Mouse (Mus musculus): ENCODE data around the gene Mecom. TPM values are rescaled to one million over a fixed set of nuclear protein-coding genes. Genes with fewer than 3 reads are reported as not detected.

Gene Mecom
- polyA plus RNA-seq, 1 experiment: 1.8 TPM

DNA sequence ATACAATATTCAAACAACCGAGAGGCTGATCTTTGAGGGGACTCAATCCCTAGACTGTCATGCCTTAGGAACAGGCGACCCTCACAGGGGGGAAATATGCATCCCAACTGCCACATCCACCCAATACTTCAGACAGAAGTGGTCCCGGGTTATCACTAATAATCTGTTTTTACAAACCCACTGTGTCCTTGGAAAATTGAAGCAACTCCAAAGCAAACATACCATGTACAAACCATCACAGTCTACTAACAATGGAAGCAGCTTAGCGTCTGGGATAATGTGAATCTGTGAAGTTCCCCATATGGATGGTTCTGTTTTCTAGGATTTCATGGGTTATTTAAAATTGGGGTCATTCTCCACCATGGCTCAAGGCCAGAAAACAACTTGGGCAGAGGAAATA is 155.1 kb downstream of the Mecom start:
- TF ChIP-seq MYOD1 (IDR thresholded peaks at IDR 0.05; ENCODE audit: control insufficient read depth in 1 of 3, insufficient read length in 2 of 3, low read depth in 2 of 3) (no peak), MYOG (IDR thresholded peaks at IDR 0.05; ENCODE audit: control insufficient read depth in 1 of 3, insufficient read depth in 1 of 3, insufficient read length in 2 of 3, low read depth in 2 of 3) (no peak), USF1 (IDR thresholded peaks at IDR 0.05; ENCODE audit: low read depth) (no peak), REST (IDR thresholded peaks at IDR 0.05; ENCODE audit: insufficient read depth, insufficient read length) (no peak), POLR2A (IDR thresholded peaks at IDR 0.05; ENCODE audit: insufficient read length, low read depth) (no peak), E2F4 (IDR thresholded peaks at IDR 0.05; ENCODE audit: insufficient read depth) (no peak), TCF3 (IDR thresholded peaks at IDR 0.05; ENCODE audit: insufficient read length, low read depth) (no peak), CEBPB (IDR thresholded peaks at IDR 0.05; ENCODE audit: insufficient read depth, poor library complexity, severe bottlenecking) (no peak), SRF (IDR thresholded peaks at IDR 0.05; ENCODE audit: control insufficient read depth, insufficient read length, low read depth) (no peak), MAX (IDR thresholded peaks at IDR 0.05; ENCODE audit: low read depth) (no peak), TCF12 (IDR thresholded peaks at IDR 0.05; ENCODE audit: insufficient read depth, poor library complexity, severe bottlenecking) (no peak)

GRCm38 (mm10) chr3:30392218-30392617 is 155.6 kb downstream of the Mecom start:
- Histone ChIP-seq H3K4me2 (ENCODE audit: low read depth) (no peak overlapping the region), H3K36me3 (ENCODE audit: control insufficient read depth, insufficient read depth) (no peaks in the 10 kb centered on the region), H3K4me3 (no peak overlapping the region), H3K79me2 (ENCODE audit: control insufficient read depth, insufficient read depth) (no peaks in the 10 kb centered on the region), H3K27me3 (ENCODE audit: control insufficient read depth, insufficient read depth, insufficient read length) (no peaks in the 10 kb centered on the region), H3ac (ENCODE audit: control insufficient read depth, insufficient read length) (no peak overlapping the region)
- TF ChIP-seq MYOG (IDR thresholded peaks at IDR 0.05; ENCODE audit: control insufficient read depth in 1 of 3, insufficient read depth in 1 of 3, insufficient read length in 2 of 3, low read depth in 2 of 3) (no peak), CEBPB (IDR thresholded peaks at IDR 0.05; ENCODE audit: insufficient read depth, poor library complexity, severe bottlenecking) (no peak), MAX (IDR thresholded peaks at IDR 0.05; ENCODE audit: low read depth) (no peak), USF1 (IDR thresholded peaks at IDR 0.05; ENCODE audit: low read depth) (no peak), SRF (IDR thresholded peaks at IDR 0.05; ENCODE audit: control insufficient read depth, insufficient read length, low read depth) (no peak), REST (IDR thresholded peaks at IDR 0.05; ENCODE audit: insufficient read depth, insufficient read length) (no peak), TCF3 (IDR thresholded peaks at IDR 0.05; ENCODE audit: insufficient read length, low read depth) (no peak), POLR2A (IDR thresholded peaks at IDR 0.05; ENCODE audit: insufficient read length, low read depth) (no peak), E2F4 (IDR thresholded peaks at IDR 0.05; ENCODE audit: insufficient read depth) (no peak), POLR2AphosphoS2 (IDR thresholded peaks at IDR 0.05; ENCODE audit: insufficient read length, low read depth) (no peak), TCF12 (IDR thresholded peaks at IDR 0.05; ENCODE audit: insufficient read depth, poor library complexity, severe bottlenecking) (no peak), MYOD1 (IDR thresholded peaks at IDR 0.05; ENCODE audit: control insufficient read depth in 1 of 3, insufficient read length in 2 of 3, low read depth in 2 of 3) (no peak)

More for the DNA sequence above, 155.1 kb downstream of the Mecom start:
- Histone ChIP-seq H3ac (ENCODE audit: control insufficient read depth, insufficient read length) (no peak overlapping the region), H3K4me3 (no peak overlapping the region), H3K36me3 (ENCODE audit: control insufficient read depth, insufficient read depth) (no peaks in the 10 kb centered on the region), H3K27me3 (ENCODE audit: control insufficient read depth, insufficient read depth, insufficient read length) (no peaks in the 10 kb centered on the region), H3K4me2 (ENCODE audit: low read depth) (no peak overlapping the region), H3K79me2 (ENCODE audit: control insufficient read depth, insufficient read depth) (no peaks in the 10 kb centered on the region)

DNA sequence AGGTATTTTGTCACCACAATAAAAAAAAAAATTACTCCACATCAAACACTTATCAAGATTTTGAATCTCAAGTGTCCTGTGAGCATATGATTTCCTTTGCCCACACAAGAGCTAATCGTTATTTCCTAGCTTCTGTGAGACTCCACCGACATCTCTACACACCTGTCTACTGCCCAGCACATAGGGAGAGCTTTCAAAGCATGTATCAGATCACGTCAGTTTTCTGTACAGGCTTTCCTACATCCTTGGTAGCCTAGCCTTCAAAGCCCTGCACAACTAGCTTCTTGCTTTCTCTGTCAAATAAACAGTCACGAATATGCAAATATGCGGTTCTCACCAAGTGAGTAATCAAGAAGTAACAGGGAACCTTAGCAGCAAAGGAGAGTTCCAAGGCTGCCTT is 157.5 kb downstream of the Mecom start:
- Histone ChIP-seq H3K79me2 (ENCODE audit: control insufficient read depth, insufficient read depth) (no peaks in the 10 kb centered on the region), H3K4me3 (no peak overlapping the region), H3K4me2 (ENCODE audit: low read depth) (no peak overlapping the region), H3ac (ENCODE audit: control insufficient read depth, insufficient read length) (no peak overlapping the region), H3K36me3 (ENCODE audit: control insufficient read depth, insufficient read depth) (no peaks in the 10 kb centered on the region), H3K27me3 (ENCODE audit: control insufficient read depth, insufficient read depth, insufficient read length) (no peaks in the 10 kb centered on the region)
- TF ChIP-seq USF1 (IDR thresholded peaks at IDR 0.05; ENCODE audit: low read depth) (no peak), MYOG (IDR thresholded peaks at IDR 0.05; ENCODE audit: control insufficient read depth in 1 of 3, insufficient read depth in 1 of 3, insufficient read length in 2 of 3, low read depth in 2 of 3) (no peak), TCF3 (IDR thresholded peaks at IDR 0.05; ENCODE audit: insufficient read length, low read depth) (no peak), MAX (IDR thresholded peaks at IDR 0.05; ENCODE audit: low read depth) (no peak), TCF12 (IDR thresholded peaks at IDR 0.05; ENCODE audit: insufficient read depth, poor library complexity, severe bottlenecking) (no peak), POLR2A (IDR thresholded peaks at IDR 0.05; ENCODE audit: insufficient read length, low read depth) (no peak), SRF (IDR thresholded peaks at IDR 0.05; ENCODE audit: control insufficient read depth, insufficient read length, low read depth) (no peak), MYOD1 (IDR thresholded peaks at IDR 0.05; ENCODE audit: control insufficient read depth in 1 of 3, insufficient read length in 2 of 3, low read depth in 2 of 3) (no peak), REST (IDR thresholded peaks at IDR 0.05; ENCODE audit: insufficient read depth, insufficient read length) (no peak), CEBPB (IDR thresholded peaks at IDR 0.05; ENCODE audit: insufficient read depth, poor library complexity, severe bottlenecking) (no peak), E2F4 (IDR thresholded peaks at IDR 0.05; ENCODE audit: insufficient read depth) (no peak), POLR2AphosphoS2 (IDR thresholded peaks at IDR 0.05; ENCODE audit: insufficient read length, low read depth) (no peak)

DNA sequence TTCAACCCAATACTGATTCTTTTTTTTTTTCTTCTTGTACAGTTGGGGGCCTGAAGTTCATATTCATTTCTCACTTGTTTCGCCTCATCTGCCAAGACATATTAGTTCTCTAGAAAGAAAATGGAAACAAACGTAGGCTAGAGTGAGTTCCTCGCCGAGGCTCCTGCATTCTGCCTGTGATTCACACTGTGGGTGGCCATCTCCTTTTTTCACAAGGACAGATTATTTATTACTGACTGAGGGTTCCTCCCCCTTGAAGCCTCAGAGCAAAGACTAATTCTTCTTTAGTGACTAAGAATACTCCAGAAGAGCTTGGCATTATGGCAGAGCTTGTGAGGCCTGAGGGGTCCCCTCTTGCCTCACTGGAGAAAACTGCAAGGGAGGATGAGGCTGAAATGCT is 167.5 kb downstream of the Mecom start:
- Histone ChIP-seq H3K36me3 (ENCODE audit: control insufficient read depth, insufficient read depth) (no peaks in the 10 kb centered on the region), H3K4me3 (no peak overlapping the region), H3ac (ENCODE audit: control insufficient read depth, insufficient read length) (no peak overlapping the region), H3K27me3 (ENCODE audit: control insufficient read depth, insufficient read depth, insufficient read length) (no peaks in the 10 kb centered on the region), H3K79me2 (ENCODE audit: control insufficient read depth, insufficient read depth) (no peaks in the 10 kb centered on the region), H3K4me2 (ENCODE audit: low read depth) (no peak overlapping the region)
- TF ChIP-seq POLR2AphosphoS2 (IDR thresholded peaks at IDR 0.05; ENCODE audit: insufficient read length, low read depth) (no peak), MYOG (IDR thresholded peaks at IDR 0.05; ENCODE audit: control insufficient read depth in 1 of 3, insufficient read depth in 1 of 3, insufficient read length in 2 of 3, low read depth in 2 of 3) (no peak), TCF3 (IDR thresholded peaks at IDR 0.05; ENCODE audit: insufficient read length, low read depth) (no peak)

GRCm38 (mm10) chr3:30379301-30379700 is 168.5 kb downstream of the Mecom start:
- Histone ChIP-seq H3K27me3 (ENCODE audit: control insufficient read depth, insufficient read depth, insufficient read length) (no peaks in the 10 kb centered on the region), H3K4me3 (no peak overlapping the region), H3ac (ENCODE audit: control insufficient read depth, insufficient read length) (no peak overlapping the region), H3K79me2 (ENCODE audit: control insufficient read depth, insufficient read depth) (no peaks in the 10 kb centered on the region), H3K36me3 (ENCODE audit: control insufficient read depth, insufficient read depth) (no peaks in the 10 kb centered on the region), H3K4me2 (ENCODE audit: low read depth) (no peak overlapping the region)
- TF ChIP-seq MYOG (IDR thresholded peaks at IDR 0.05; ENCODE audit: control insufficient read depth in 1 of 3, insufficient read depth in 1 of 3, insufficient read length in 2 of 3, low read depth in 2 of 3) (no peak), SRF (IDR thresholded peaks at IDR 0.05; ENCODE audit: control insufficient read depth, insufficient read length, low read depth) (no peak), POLR2A (IDR thresholded peaks at IDR 0.05; ENCODE audit: insufficient read length, low read depth) (no peak), USF1 (IDR thresholded peaks at IDR 0.05; ENCODE audit: low read depth) (no peak), TCF12 (IDR thresholded peaks at IDR 0.05; ENCODE audit: insufficient read depth, poor library complexity, severe bottlenecking) (no peak), REST (IDR thresholded peaks at IDR 0.05; ENCODE audit: insufficient read depth, insufficient read length) (no peak), MAX (IDR thresholded peaks at IDR 0.05; ENCODE audit: low read depth) (no peak)
